Mouse (Mus musculus): ENCODE measurements around the gene Rabgap1. TPM values are rescaled to one million over a fixed set of nuclear protein-coding genes. Genes with fewer than 3 reads are reported as not detected.

The Rabgap1 gene
- total RNA-seq, 2 experiments from 2014 or later = 28.0 to 39.7 TPM

- ATAC-seq (replicated peaks; ENCODE audit: low FRiP score, low TSS enrichment, poor library complexity, severe bottlenecking) = no peak
Measured at GRCm38 (mm10) chr2:37587919-37588318, 144.8 kb downstream of the Rabgap1 start.

Other genes with a start within 250 kb of the Rabgap1 start
- gene Olfr366, start 231.7 kb upstream of the Rabgap1 start, total RNA-seq (2014; fragmentation: Nextera tagmentation) = not detected in 2 replicates
- not detected in 2 replicates for gene Olfr366, start 231.7 kb upstream of the Rabgap1 start, total RNA-seq (2017)
- not detected in 2 replicates for gene Olfr368, start 116.8 kb upstream of the Rabgap1 start, total RNA-seq (2014; fragmentation: Nextera tagmentation)
- gene Olfr368, start 116.8 kb upstream of the Rabgap1 start, total RNA-seq (2017) = not detected in 2 replicates
- 13.3 and 15.0 TPM in 2 replicates for gene Pdcl, start 83.9 kb upstream of the Rabgap1 start, total RNA-seq (2014; fragmentation: Nextera tagmentation)
- 104 and 106 TPM in 2 replicates for gene Pdcl, start 83.9 kb upstream of the Rabgap1 start, total RNA-seq (2017)
- 37.6 and 40.7 TPM in 2 replicates for gene Rc3h2, start 20.4 kb upstream of the Rabgap1 start, total RNA-seq (2014; fragmentation: Nextera tagmentation)
- 23.6 and 33.5 TPM in 2 replicates for gene Rc3h2, start 20.4 kb upstream of the Rabgap1 start, total RNA-seq (2017)
- 10.7 and 11.8 TPM in 2 replicates for gene Zbtb26, start 144 bp upstream of the Rabgap1 start, total RNA-seq (2014; fragmentation: Nextera tagmentation)
- gene Zbtb26, start 144 bp upstream of the Rabgap1 start, total RNA-seq (2017) = 8.7 and 13.7 TPM in 2 replicates
- gene Zbtb6, start 108 bp upstream of the Rabgap1 start, total RNA-seq (2014; fragmentation: Nextera tagmentation) = 11.4 and 12.4 TPM in 2 replicates
- 29.2 and 30.6 TPM in 2 replicates for gene Zbtb6, start 108 bp upstream of the Rabgap1 start, total RNA-seq (2017)
- 2.0 and 3.3 TPM in 2 replicates for gene Gpr21, start 73.1 kb downstream of the Rabgap1 start, total RNA-seq (2014; fragmentation: Nextera tagmentation)
- 0.42 and 3.4 TPM in 2 replicates for gene Gpr21, start 73.1 kb downstream of the Rabgap1 start, total RNA-seq (2017)